Mouse (Mus musculus): ENCODE measurements at regions not wholly inside any gene's neighbourhood (a gene's known extent, or its start where the extent isn't known, plus 50 kb on each side); places are given as distances from the start of the nearest gene placed in this dataset.

DNA sequence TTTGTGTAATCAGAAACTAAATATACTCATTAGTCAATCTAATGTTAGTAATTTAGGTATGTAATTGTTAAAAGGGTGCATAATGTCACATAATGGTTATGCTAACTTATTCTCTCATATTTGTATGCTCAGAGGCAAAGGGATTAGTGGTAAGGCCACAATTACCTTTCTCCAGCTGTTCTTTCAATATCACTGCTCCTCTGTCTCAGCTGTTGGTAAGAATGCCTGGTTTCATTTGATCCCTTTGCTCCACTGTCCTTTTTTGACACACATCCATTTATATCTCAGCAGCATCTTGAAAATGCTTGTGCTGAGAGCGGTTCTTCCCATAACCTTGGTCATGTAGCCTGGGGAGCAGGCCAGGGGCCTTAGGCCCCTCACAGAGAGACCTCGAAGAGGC lies 294.9 kb upstream of the Tbx18 start:
- Histone ChIP-seq H3K4me1 (ENCODE audit: control insufficient read depth, insufficient read depth, low read length) (no peaks in the 10 kb centered on the region), H3K27ac (ENCODE audit: control insufficient read depth, insufficient read depth, low read depth, low read length, poor library complexity) (no peak overlapping the region), H3K4me3 (replicated peaks; ENCODE audit: control insufficient read depth, low read depth, low read length) (no peak overlapping the region)
- TF ChIP-seq POLR2A (IDR thresholded peaks at IDR 0.05; ENCODE audit: borderline replicate concordance, control insufficient read depth, low read depth, low read length) (no peak), CTCF (IDR thresholded peaks at IDR 0.05; ENCODE audit: control insufficient read depth, insufficient read depth, low read length) (no peak)
- 76% methylated on average over 2 of the region's 2 CpGs for WGBS

DNA sequence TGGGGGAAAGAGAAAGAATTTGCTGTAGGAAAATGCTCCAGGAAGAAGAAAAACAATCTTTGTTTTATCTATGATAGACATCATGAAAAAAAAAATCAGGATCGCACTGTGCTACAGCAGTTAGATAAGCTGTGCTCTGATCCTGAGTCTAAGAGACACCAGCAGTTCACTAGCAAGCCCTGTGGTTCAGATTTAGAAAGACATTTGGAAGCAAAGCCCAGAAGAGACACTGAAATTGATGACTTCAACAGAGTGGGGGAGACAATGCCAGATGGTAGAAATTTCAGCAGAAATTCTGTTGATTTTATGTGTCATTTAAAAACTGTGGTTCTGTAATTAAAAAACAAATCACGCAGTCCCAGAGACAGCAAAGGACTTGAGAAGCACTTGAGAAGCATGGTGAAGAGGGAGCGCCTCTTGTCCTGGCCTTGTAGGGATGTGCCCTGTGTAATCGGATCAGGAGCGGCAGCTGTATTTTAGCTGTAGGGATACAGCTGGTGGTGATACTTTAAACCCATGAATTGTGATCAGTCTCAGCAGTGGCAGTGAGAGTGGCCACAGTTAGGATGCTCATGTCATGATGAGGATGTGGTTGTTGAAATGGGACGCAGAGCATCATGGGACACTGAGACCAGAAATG lies 296.4 kb upstream of the Nt5e start:
- WGBS = 85% methylated on average over 6 of the region's 6 CpGs

DNA sequence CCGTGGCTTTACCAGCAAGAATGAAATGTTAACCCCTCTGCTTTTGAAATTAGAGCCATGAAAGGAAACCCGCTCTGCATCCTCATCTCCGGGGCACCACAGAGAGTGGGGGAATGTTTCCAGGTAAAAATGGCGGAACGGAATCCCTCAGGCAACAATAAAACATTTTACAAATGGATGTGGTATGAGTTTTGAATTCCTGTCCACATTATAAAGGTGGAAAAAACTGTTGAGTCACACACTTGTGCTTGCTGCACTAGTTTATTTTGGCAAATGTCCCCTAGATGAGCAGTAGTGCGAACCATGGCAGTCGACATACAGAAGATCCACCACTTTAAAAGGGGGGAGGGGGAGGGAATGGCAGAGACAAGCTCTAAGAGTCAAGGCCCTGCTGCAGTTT lies 289.4 kb upstream of the Nt5e start:
- Histone ChIP-seq H3K4me1 (ENCODE audit: control insufficient read depth, insufficient read depth, low read length) (no peaks in the 10 kb centered on the region), H3K4me3 (replicated peaks; ENCODE audit: control insufficient read depth, low read depth, low read length) (no peak overlapping the region), H3K27ac (ENCODE audit: control insufficient read depth, insufficient read depth, low read depth, low read length, poor library complexity) (no peak overlapping the region)
- WGBS = 78% methylated on average over 7 of the region's 7 CpGs
- TF ChIP-seq POLR2A (IDR thresholded peaks at IDR 0.05; ENCODE audit: borderline replicate concordance, control insufficient read depth, low read depth, low read length) (no peak), CTCF (IDR thresholded peaks at IDR 0.05; ENCODE audit: control insufficient read depth, insufficient read depth, low read length) (no peak)

More for the DNA sequence above, 296.4 kb upstream of the Nt5e start:
- H3K4me3 ChIP-seq (replicated peaks; ENCODE audit: control insufficient read depth, low read depth, low read length) = no peak overlapping the region
- H3K4me1 ChIP-seq (ENCODE audit: control insufficient read depth, insufficient read depth, low read length) = no peaks in the 10 kb centered on the region
- no peak overlapping the region for H3K27ac ChIP-seq (ENCODE audit: control insufficient read depth, insufficient read depth, low read depth, low read length, poor library complexity)
- TF ChIP-seq POLR2A (IDR thresholded peaks at IDR 0.05; ENCODE audit: borderline replicate concordance, control insufficient read depth, low read depth, low read length) (no peak), CTCF (IDR thresholded peaks at IDR 0.05; ENCODE audit: control insufficient read depth, insufficient read depth, low read length) (no peak)

DNA sequence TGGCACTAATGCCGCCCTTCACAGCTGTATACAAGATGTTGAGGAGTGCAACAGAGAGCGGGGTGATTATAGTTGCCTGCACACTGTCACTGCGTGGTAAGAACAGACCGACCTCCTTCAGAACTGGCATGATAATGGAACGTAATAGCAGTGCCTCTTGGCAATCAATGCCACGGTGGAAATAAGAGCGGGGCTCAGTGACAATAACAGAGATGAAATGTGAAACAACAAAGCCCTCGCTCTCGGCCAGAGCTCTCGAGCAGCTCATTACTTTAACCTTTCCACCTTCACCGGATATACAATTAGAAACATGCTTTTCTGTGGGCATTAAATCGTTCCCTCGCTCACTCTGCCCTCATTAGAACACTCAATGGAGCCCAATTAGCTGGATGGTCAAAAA lies 277.7 kb upstream of the Nt5e start:
- WGBS = 80% methylated on average over 13 of the region's 13 CpGs
- Histone ChIP-seq H3K27ac (ENCODE audit: control insufficient read depth, insufficient read depth, low read depth, low read length, poor library complexity) (no peak overlapping the region), H3K4me1 (ENCODE audit: control insufficient read depth, insufficient read depth, low read length) (no peaks in the 10 kb centered on the region), H3K4me3 (replicated peaks; ENCODE audit: control insufficient read depth, low read depth, low read length) (no peak overlapping the region)
- TF ChIP-seq POLR2A (IDR thresholded peaks at IDR 0.05; ENCODE audit: borderline replicate concordance, control insufficient read depth, low read depth, low read length) (no peak), CTCF (IDR thresholded peaks at IDR 0.05; ENCODE audit: control insufficient read depth, insufficient read depth, low read length) (no peak)

DNA sequence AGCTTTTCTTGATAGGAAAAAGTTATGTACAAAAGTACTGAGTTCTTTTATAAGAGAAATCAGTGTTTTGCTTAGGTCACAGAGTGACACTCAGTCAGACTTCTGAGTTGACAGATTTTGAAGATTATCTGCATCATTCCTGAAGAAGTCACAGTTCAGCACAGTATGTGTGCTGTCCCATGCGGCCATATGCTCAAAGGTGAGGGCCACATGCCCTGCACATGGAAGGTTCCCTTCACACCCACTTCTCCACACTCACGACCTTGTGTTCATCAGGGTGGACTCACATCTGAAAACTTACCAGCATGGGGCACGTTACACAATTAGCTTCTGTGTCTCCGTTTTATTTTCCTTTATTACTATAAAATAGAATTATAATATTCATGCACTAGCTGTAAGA lies 277.2 kb upstream of the Nt5e start:
- no peak overlapping the region for H3K4me3 ChIP-seq (replicated peaks; ENCODE audit: control insufficient read depth, low read depth, low read length)
- TF ChIP-seq CTCF (IDR thresholded peaks at IDR 0.05; ENCODE audit: control insufficient read depth, insufficient read depth, low read length) (no peak), POLR2A (IDR thresholded peaks at IDR 0.05; ENCODE audit: borderline replicate concordance, control insufficient read depth, low read depth, low read length) (no peak)
- 72% methylated on average over 4 of the region's 4 CpGs for WGBS
- H3K4me1 ChIP-seq (ENCODE audit: control insufficient read depth, insufficient read depth, low read length) = no peaks in the 10 kb centered on the region
- H3K27ac ChIP-seq (ENCODE audit: control insufficient read depth, insufficient read depth, low read depth, low read length, poor library complexity) = no peak overlapping the region

DNA sequence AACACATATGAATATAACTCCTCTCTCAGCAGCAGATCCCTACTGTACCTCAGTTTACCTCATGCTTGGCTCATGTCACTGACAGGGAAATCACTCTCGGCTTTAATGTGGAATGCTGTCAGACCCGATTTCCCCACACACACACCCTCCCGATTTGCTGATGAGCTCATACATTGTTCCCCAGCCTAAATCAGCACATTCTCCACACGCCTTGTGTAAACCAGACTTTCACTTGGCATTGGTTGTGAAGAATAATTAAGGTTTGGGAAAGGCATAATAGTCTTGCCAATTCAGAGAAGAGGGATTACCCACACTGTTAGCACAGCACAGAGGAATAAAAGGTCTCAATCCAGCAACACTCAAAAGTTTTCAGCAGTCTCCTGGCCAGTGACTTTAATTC lies 268.4 kb upstream of the Nt5e start:
- Histone ChIP-seq H3K4me1 (ENCODE audit: control insufficient read depth, insufficient read depth, low read length) (no peaks in the 10 kb centered on the region), H3K4me3 (replicated peaks; ENCODE audit: control insufficient read depth, low read depth, low read length) (no peak overlapping the region), H3K27ac (ENCODE audit: control insufficient read depth, insufficient read depth, low read depth, low read length, poor library complexity) (no peak overlapping the region)
- TF ChIP-seq CTCF (IDR thresholded peaks at IDR 0.05; ENCODE audit: control insufficient read depth, insufficient read depth, low read length) = no peak
- no peak for TF ChIP-seq POLR2A (IDR thresholded peaks at IDR 0.05; ENCODE audit: borderline replicate concordance, control insufficient read depth, low read depth, low read length)
- WGBS = 69% methylated on average over 4 of the region's 4 CpGs

DNA sequence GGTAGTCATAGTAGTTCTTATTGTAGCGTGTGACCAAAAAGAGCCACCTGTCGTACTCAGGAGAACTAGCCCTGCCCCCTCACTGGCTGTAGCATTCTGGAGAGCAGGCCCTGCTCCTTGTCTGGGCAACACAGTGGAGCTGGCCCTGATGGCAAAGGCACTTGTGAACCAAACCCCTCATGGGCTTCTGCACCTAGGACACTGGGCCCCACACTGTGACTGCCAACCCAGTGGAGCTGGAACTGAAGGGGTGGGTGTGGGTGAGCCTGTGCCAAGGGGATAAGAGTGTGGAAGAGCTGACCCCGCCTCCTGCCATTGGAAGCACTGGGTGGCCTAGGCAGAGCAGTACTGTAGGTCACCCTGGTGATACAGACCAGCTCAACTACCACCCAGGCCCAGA lies 268.0 kb upstream of the Nt5e start:
- H3K4me3 ChIP-seq (replicated peaks; ENCODE audit: control insufficient read depth, low read depth, low read length) = no peak overlapping the region
- H3K4me1 ChIP-seq (ENCODE audit: control insufficient read depth, insufficient read depth, low read length) = no peaks in the 10 kb centered on the region
- no peak for TF ChIP-seq POLR2A (IDR thresholded peaks at IDR 0.05; ENCODE audit: borderline replicate concordance, control insufficient read depth, low read depth, low read length)
- TF ChIP-seq CTCF (IDR thresholded peaks at IDR 0.05; ENCODE audit: control insufficient read depth, insufficient read depth, low read length) = no peak
- H3K27ac ChIP-seq (ENCODE audit: control insufficient read depth, insufficient read depth, low read depth, low read length, poor library complexity) = no peak overlapping the region
- 71% methylated on average over 3 of the region's 3 CpGs for WGBS

DNA sequence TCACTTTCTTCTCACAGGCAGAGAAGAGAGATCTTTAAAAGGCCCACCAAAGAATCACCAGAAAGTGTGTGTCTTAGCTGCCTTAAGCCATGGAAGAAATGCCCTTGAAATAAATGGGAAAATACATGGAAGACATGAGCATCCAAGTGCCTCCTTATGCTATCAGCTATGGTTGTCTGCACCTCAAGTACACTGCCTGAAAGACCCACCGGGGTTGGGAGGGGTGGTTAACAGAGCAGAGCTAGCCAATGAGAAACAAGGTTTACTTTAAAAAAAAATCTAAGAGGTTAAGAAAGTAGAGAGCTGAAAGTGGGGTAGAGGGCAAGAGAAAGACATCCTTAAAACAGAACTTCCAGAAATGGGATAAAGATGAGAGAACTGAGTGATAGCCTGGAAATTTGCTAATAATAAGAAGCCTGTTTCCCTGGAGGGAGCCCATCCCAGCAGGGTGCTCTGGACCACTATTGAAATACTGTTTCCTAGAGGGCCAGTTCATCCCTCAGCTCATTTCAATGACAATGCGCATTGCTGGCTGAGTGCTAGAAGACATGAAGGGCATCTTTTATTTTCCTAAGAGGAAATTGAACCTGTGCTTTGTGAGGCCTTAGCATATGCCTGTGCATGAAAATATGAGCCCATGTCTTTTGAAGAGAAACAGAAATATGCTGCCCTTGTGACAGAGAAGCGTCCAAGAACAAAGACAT lies 262.9 kb upstream of the Nt5e start:
- Histone ChIP-seq H3K4me1 (ENCODE audit: control insufficient read depth, insufficient read depth, low read length) (no peaks in the 10 kb centered on the region), H3K27ac (ENCODE audit: control insufficient read depth, insufficient read depth, low read depth, low read length, poor library complexity) (no peak overlapping the region), H3K4me3 (replicated peaks; ENCODE audit: control insufficient read depth, low read depth, low read length) (no peak overlapping the region)
- whole genome bisulfite sequencing = 73% methylated on average over 3 of the region's 3 CpGs
- TF ChIP-seq POLR2A (IDR thresholded peaks at IDR 0.05; ENCODE audit: borderline replicate concordance, control insufficient read depth, low read depth, low read length) (no peak), CTCF (IDR thresholded peaks at IDR 0.05; ENCODE audit: control insufficient read depth, insufficient read depth, low read length) (no peak)
